Mouse (Mus musculus) limb, embryonic 12.5 days (tissue): Measurements from ENCODE around the gene Lgals4. TPM values are rescaled to one million over a fixed set of nuclear protein-coding genes. Genes with fewer than 3 reads are reported as not detected.

Experiments used
- ATAC-seq: fragments of 200-750 bp; cut with Nextera tagmentation; 2 replicates; pipeline ENCODE4 v1.8.0; 2017; ENCODE audit warnings: low read depth, moderate TSS enrichment; ENCODE audit not compliant: insufficient number of reproducible peaks, insufficient read depth, low FRiP score, low TSS enrichment
- H3K27ac ChIP-seq: fragments of 300-500 bp; sonication (generic); 2 replicates; pipeline ENCODE4 v1.5.1; 2016; ENCODE audit warnings: mild to moderate bottlenecking, moderate library complexity
- H3K27me3 ChIP-seq: fragments of 300-500 bp; sonication (generic); 2 replicates; pipeline ENCODE4 v1.6.1; 2016; ENCODE audit warnings: mild to moderate bottlenecking, moderate library complexity
- H3K36me3 ChIP-seq: fragments of 300-500 bp; sonication (generic); 2 replicates; pipeline ENCODE4 v1.6.1; 2016; ENCODE audit warnings: mild to moderate bottlenecking, moderate library complexity
- H3K4me1 ChIP-seq: fragments of 300-500 bp; sonication (generic); replicated peaks from 2 replicates; pipeline ENCODE4 v1.6.1; 2016
- H3K4me2 ChIP-seq: fragments of 300-500 bp; sonication (generic); 2 replicates; pipeline ENCODE4 v1.6.1; 2016; ENCODE audit warnings: mild to moderate bottlenecking, moderate library complexity
- H3K4me3 ChIP-seq: fragments of 300-500 bp; sonication (generic); replicated peaks from 2 replicates; pipeline ENCODE4 v1.5.1; 2016; ENCODE audit warnings: mild to moderate bottlenecking
- H3K9ac ChIP-seq: fragments of 300-500 bp; sonication (generic); replicated peaks from 2 replicates; pipeline ENCODE4 v1.6.1; 2016; ENCODE audit warnings: mild to moderate bottlenecking, moderate library complexity
- H3K9me3 ChIP-seq: fragments of 300-500 bp; sonication (generic); 2 replicates; pipeline ENCODE4 v1.6.1; 2016; ENCODE audit warnings: mild to moderate bottlenecking, moderate library complexity
- WGBS: fragments of 180-500 bp; shearing (Covaris S2); methylation state at CpG from one replicate; pipeline ENCODE4 v1.1.7; 2016; 5-methylcytosine and 5-hydroxymethylcytosine counted together
- polyA plus RNA-seq: library from polyadenylated mRNA; unstranded; fragments of >200 nt; fragmentation: Nextera tagmentation; extraction: Ambion mirVana; gene quantifications from 2 replicates; pipeline ENCODE4 v1.2.1, GENCODE M21; 2016

Lgals4 gene
- 4.9 and 6.7 TPM in 2 replicates for polyA plus RNA-seq

GRCm38 (mm10) chr7:28833723-28834347, at the start of gene Lgals4:
Gene Lgals4, plus strand, starts transcription at chr7:28833854.
- H3K4me3 ChIP-seq = no peak within 1 kb of the TSS
- H3K4me1 ChIP-seq = no peaks in the 10 kb centered on the region
- ATAC-seq = no peak
- H3K27me3 ChIP-seq = no peaks in the 10 kb centered on the region
- no peak within 1 kb of the TSS for H3K4me2 ChIP-seq
- no peak within 1 kb of the TSS for H3K9ac ChIP-seq
- peaks cover 34% of the 10 kb centered on the region for H3K36me3 ChIP-seq
- H3K27ac ChIP-seq = no peak within 1 kb of the TSS
- 80% methylated on average over 6 of the region's 6 CpGs for WGBS
- H3K9me3 ChIP-seq = no peaks in the 10 kb centered on the region

GRCm38 (mm10) chr7:28785161-28785560, 48.5 kb upstream of the Lgals4 start:
- no peak for ATAC-seq
- 67% methylated on average over 5 of the region's 5 CpGs for WGBS
- H3K9ac ChIP-seq = no peak overlapping the region
- H3K36me3 ChIP-seq = peaks cover 62% of the 10 kb centered on the region
- no peak overlapping the region for H3K4me2 ChIP-seq
- no peaks in the 10 kb centered on the region for H3K27me3 ChIP-seq
- no peaks in the 10 kb centered on the region for H3K9me3 ChIP-seq
- H3K27ac ChIP-seq = no peak overlapping the region
- no peak overlapping the region for H3K4me3 ChIP-seq
- peaks cover 18% of the 10 kb centered on the region for H3K4me1 ChIP-seq

- H3K36me3 ChIP-seq = peaks cover 53% of the 10 kb centered on the region
- H3K4me2 ChIP-seq = no peak overlapping the region
- peaks cover 30% of the 10 kb centered on the region for H3K4me1 ChIP-seq
- H3K4me3 ChIP-seq = no peak overlapping the region
- H3K27me3 ChIP-seq = no peaks in the 10 kb centered on the region
- WGBS = 93% methylated on average over 9 of the region's 9 CpGs
- H3K9ac ChIP-seq = no peak overlapping the region
- no peak overlapping the region for H3K27ac ChIP-seq
- no peak for ATAC-seq
- no peaks in the 10 kb centered on the region for H3K9me3 ChIP-seq
These were observed 45.8 kb upstream of the Lgals4 start for GRCm38 (mm10) chr7:28787884-28788283.

- Histone ChIP-seq H3K4me2 (no peak within 1 kb of the TSS), H3K4me3 (no peak within 1 kb of the TSS), H3K9ac (no peak within 1 kb of the TSS), H3K9me3 (no peaks in the 10 kb centered on the region), H3K27ac (peak within 1 kb of the TSS; percentile 47), H3K36me3 (peaks cover 47% of the 10 kb centered on the region), H3K4me1 (peaks cover 30% of the 10 kb centered on the region), H3K27me3 (no peaks in the 10 kb centered on the region)
- 55% methylated on average over 5 of the region's 5 CpGs for WGBS
- no peak for ATAC-seq
These were observed 45.1 kb upstream of the Lgals4 start, which contains the start of gene Rinl for GRCm38 (mm10) chr7:28788307-28789195. Gene Rinl, plus strand, starts transcription at chr7:28788969.

GRCm38 (mm10) chr7:28789235-28789634, 44.4 kb upstream of the Lgals4 start:
- Histone ChIP-seq H3K9me3 (no peaks in the 10 kb centered on the region), H3K4me3 (no peak overlapping the region), H3K27me3 (no peaks in the 10 kb centered on the region), H3K36me3 (peaks cover 40% of the 10 kb centered on the region), H3K9ac (no peak overlapping the region), H3K4me1 (peaks cover 30% of the 10 kb centered on the region), H3K27ac (peak overlapping the region; percentile 47), H3K4me2 (no peak overlapping the region)
- WGBS = 61% methylated on average over 3 of the region's 3 CpGs
- ATAC-seq = no peak

- H3K4me3 ChIP-seq = no peak overlapping the region
- H3K4me1 ChIP-seq = peaks cover 30% of the 10 kb centered on the region
- peaks cover 31% of the 10 kb centered on the region for H3K36me3 ChIP-seq
- no peaks in the 10 kb centered on the region for H3K27me3 ChIP-seq
- no peak overlapping the region for H3K9ac ChIP-seq
- no peaks in the 10 kb centered on the region for H3K9me3 ChIP-seq
- ATAC-seq = 0 out of 2 replicates have a peak, but pooled peaks have one; percentile 12
- H3K4me2 ChIP-seq = no peak overlapping the region
- WGBS = 57% methylated on average over 8 of the region's 8 CpGs
- H3K27ac ChIP-seq = peak overlapping the region; percentile 47
These were observed 43.4 kb upstream of the Lgals4 start for GRCm38 (mm10) chr7:28790066-28790806.

- no peak for ATAC-seq
These were observed 41.9 kb upstream of the Lgals4 start for GRCm38 (mm10) chr7:28791706-28792105.

GRCm38 (mm10) chr7:28792391-28793185, 41.1 kb upstream of the Lgals4 start:
- H3K4me2 ChIP-seq = no peak overlapping the region
- H3K4me3 ChIP-seq = no peak overlapping the region
- no peaks in the 10 kb centered on the region for H3K27me3 ChIP-seq
- 76% methylated on average over 14 of the region's 14 CpGs for WGBS
- no peak overlapping the region for H3K9ac ChIP-seq
- no peak for ATAC-seq
- H3K9me3 ChIP-seq = no peaks in the 10 kb centered on the region
- peaks cover 8% of the 10 kb centered on the region for H3K36me3 ChIP-seq
- peak overlapping the region; percentile 59 for H3K27ac ChIP-seq
- H3K4me1 ChIP-seq = peaks cover 37% of the 10 kb centered on the region

More at GRCm38 (mm10) chr7:28791706-28792105, 41.9 kb upstream of the Lgals4 start:
- Histone ChIP-seq H3K9ac (no peak overlapping the region), H3K27me3 (no peaks in the 10 kb centered on the region), H3K4me2 (no peak overlapping the region), H3K9me3 (no peaks in the 10 kb centered on the region), H3K27ac (peak overlapping the region; percentile 59; the same call in 1 of the 2 replicates), H3K36me3 (peaks cover 16% of the 10 kb centered on the region), H3K4me1 (peaks cover 33% of the 10 kb centered on the region), H3K4me3 (no peak overlapping the region)

GRCm38 (mm10) chr7:28793834-28794233, 39.8 kb upstream of the Lgals4 start:
- H3K4me2 ChIP-seq = no peak overlapping the region
- H3K27ac ChIP-seq = no peak overlapping the region
- H3K9ac ChIP-seq = no peak overlapping the region
- H3K4me3 ChIP-seq = no peak overlapping the region
- WGBS = 50% methylated on average over 2 of the region's 2 CpGs
- no peaks in the 10 kb centered on the region for H3K9me3 ChIP-seq
- H3K27me3 ChIP-seq = no peaks in the 10 kb centered on the region
- H3K4me1 ChIP-seq = peaks cover 35% of the 10 kb centered on the region
- no peaks in the 10 kb centered on the region for H3K36me3 ChIP-seq
- ATAC-seq = no peak

GRCm38 (mm10) chr7:28794496-28794895, 39.2 kb upstream of the Lgals4 start:
- 73% methylated on average over 3 of the region's 3 CpGs for WGBS
- H3K36me3 ChIP-seq = no peaks in the 10 kb centered on the region
- no peak for ATAC-seq
- H3K9ac ChIP-seq = no peak overlapping the region
- H3K27me3 ChIP-seq = no peaks in the 10 kb centered on the region
- H3K9me3 ChIP-seq = no peaks in the 10 kb centered on the region
- no peak overlapping the region for H3K27ac ChIP-seq
- H3K4me1 ChIP-seq = peaks cover 29% of the 10 kb centered on the region
- H3K4me3 ChIP-seq = no peak overlapping the region
- H3K4me2 ChIP-seq = no peak overlapping the region
